Mouse (Mus musculus) erythroblast, embryonic 14.5 days (primary cell): ENCODE measurements around the gene Shisal1. TPM values are rescaled to one million over a fixed set of nuclear protein-coding genes. Genes with fewer than 3 reads are reported as not detected.

Source experiments
- H3K27me3 ChIP-seq: 2 replicates; pipeline ENCODE4 v1.6.1; 2012; ENCODE audit warnings: inconsistent platforms; ENCODE audit not compliant: control insufficient read depth
- H3K36me3 ChIP-seq: 2 replicates; pipeline ENCODE4 v1.6.1; 2012; ENCODE audit warnings: mild to moderate bottlenecking, inconsistent platforms; ENCODE audit not compliant: control insufficient read depth
- H3K4me1 ChIP-seq: 2 replicates; pipeline ENCODE4 v1.6.1; 2012; ENCODE audit warnings: inconsistent platforms; ENCODE audit not compliant: control insufficient read depth
- H3K4me3 ChIP-seq: replicated peaks from 2 replicates; pipeline ENCODE3; 2012; ENCODE audit warnings: moderate library complexity, mild to moderate bottlenecking, inconsistent platforms
- H3K9me3 ChIP-seq: 2 replicates; pipeline ENCODE4 v1.6.1; 2012; ENCODE audit warnings: low read length, inconsistent platforms, mixed read lengths; ENCODE audit not compliant: control insufficient read depth
- GATA1 ChIP-seq: IDR thresholded peaks from 2 replicates; pipeline ENCODE4 v1.6.1; 2012; ENCODE audit warnings: low read length, inconsistent platforms, mixed read lengths
- TAL1 ChIP-seq: IDR thresholded peaks from 3 replicates; pipeline ENCODE4 v1.6.1; 2012; ENCODE audit warnings: low read length, inconsistent platforms, mixed read lengths
- polyA plus RNA-seq: library from polyadenylated mRNA; stranded (reverse); fragments of >175 nt; gene quantifications from 2 replicates; pipeline ENCODE4 v1.2.3, GENCODE M21; 2012

Gene Shisal1
- polyA plus RNA-seq, 1 experiment: not detected

DNA sequence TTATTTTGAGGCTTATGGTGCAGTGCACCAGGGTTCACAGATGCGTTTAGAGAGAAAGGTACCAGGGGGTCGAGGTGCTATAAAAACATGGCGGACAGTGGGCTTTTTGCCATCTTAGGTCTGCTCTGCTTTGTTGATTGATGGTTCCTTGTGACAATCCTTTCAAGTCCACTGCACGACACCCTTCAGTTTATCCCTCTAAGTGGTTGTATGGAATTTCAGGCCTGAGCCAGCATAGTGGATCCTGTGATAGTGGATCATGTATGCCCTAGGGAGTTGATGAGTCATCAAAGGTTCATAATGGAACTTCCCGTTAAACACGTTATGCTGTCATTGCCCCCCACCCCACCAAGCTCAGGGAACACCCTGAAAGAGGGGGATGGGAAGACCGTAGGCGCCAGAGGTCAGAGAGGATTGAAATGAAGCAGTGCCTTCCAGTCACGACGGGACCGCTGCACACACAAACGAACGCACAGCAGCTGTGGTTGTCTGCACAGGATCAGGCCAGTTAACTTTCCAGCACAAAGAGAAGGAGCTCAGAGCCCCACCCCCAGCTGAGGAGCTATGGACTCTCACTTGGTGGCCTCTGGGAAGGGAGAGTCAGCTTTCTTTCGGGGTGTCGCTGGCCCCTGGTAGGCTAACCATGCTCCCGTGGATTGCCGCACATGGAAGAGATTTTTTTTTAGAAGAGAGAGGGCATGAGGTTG, 81.1 kb downstream of the Shisal1 start:
- no peaks in the 10 kb centered on the region for H3K4me1 ChIP-seq
- H3K4me3 ChIP-seq: no peak overlapping the region
- TF ChIP-seq GATA1 (no peak), TAL1 (no peak)
- peaks cover 18% of the 10 kb centered on the region for H3K9me3 ChIP-seq
- no peaks in the 10 kb centered on the region for H3K36me3 ChIP-seq
- H3K27me3 ChIP-seq: no peaks in the 10 kb centered on the region

DNA sequence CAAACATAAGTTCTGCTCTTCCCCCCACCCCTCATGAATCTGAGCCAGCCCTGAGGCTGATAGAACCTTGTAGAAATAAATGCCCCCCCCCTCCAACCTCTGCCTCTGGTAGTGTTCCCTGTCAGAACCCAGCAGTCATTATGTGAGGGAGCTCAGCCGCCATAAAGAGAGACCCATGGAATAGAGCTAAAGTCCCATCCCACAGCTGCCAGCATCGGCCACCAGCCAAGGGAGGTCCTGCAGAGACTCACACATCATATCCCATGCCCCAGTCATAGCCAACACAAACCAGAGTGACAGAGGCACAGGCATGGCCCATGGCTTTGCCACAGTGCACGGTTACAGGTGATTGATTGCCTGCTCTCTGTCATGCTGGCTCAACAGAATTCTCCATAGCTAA, 82.2 kb downstream of the Shisal1 start:
- Histone ChIP-seq H3K9me3 (peaks cover 18% of the 10 kb centered on the region), H3K4me3 (no peak overlapping the region), H3K36me3 (no peaks in the 10 kb centered on the region), H3K27me3 (no peaks in the 10 kb centered on the region), H3K4me1 (no peaks in the 10 kb centered on the region)
- TF ChIP-seq TAL1 (no peak), GATA1 (no peak)

DNA sequence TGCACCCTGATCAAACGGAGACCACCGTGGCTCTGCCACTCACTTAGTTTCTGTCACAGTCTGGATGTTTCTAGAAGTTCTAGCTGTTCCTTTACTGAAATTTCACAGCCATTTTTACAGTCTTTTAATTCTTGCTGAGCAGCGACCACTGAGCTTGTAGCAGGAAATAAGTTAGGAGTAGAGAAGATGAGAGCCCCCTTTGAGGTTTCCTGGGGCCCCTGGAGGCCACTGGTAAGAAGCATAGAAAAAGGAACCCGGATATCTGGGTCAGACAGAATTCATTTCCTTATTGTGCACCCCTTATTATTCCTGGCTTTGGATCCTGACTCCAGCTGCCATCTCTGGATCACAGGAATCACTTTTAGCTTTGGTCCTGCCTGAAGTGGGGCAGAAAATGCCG, 91.8 kb downstream of the Shisal1 start:
- no peaks in the 10 kb centered on the region for H3K4me1 ChIP-seq
- H3K27me3 ChIP-seq: no peaks in the 10 kb centered on the region
- H3K4me3 ChIP-seq: no peak overlapping the region
- TF ChIP-seq TAL1 (no peak), GATA1 (no peak)
- H3K9me3 ChIP-seq: no peaks in the 10 kb centered on the region; the same call in 1 of the 2 replicates
- no peaks in the 10 kb centered on the region for H3K36me3 ChIP-seq

DNA sequence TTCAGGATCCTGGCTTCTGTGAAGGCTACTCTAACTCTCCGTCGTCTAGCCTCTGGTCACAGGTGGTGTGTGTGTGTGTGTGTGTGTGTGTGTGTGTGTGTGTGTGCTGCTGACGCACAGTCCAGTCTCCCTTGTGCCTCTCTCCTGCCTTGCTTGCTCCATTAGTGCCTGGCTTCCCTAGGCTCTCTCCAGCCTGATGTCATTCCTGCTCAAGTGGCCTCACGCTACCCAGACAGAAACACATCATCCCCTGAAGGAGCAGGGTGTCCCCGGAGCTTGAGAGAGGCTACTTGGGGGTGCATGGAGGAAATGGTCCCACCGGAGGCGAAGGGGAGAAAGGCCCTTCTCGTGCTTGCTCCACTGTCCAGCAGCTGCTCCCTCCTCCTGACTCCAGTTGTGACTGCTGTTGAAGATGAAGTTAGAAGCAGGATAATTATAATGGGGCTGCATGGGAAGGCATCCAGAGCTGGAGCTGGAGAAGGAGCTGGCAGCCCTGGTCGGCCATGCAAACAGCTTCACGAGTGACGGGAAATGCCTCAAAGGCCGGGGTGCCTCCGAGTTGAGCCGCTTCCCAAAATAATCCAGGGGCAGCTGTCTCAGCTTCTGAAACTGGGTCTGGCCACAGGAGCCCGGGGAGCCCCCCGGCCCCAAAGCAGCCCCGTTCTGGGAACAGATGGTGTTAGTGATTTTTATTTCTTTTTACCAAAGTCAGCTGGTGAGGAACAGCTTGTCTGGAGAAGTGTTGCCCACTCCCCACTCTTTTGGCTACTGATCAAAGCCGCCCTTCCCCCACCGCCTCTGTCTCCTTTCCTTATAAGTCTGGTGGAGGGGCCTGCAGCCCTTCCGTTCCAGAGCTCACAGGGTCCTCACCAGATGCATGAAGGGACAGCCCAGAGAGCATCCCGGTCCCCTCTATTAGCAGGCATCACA, 94.7 kb downstream of the Shisal1 start:
- Histone ChIP-seq H3K4me3 (no peak overlapping the region), H3K4me1 (no peaks in the 10 kb centered on the region), H3K9me3 (peaks cover 9% of the 10 kb centered on the region), H3K27me3 (no peaks in the 10 kb centered on the region), H3K36me3 (no peaks in the 10 kb centered on the region)
- TF ChIP-seq TAL1 (no peak), GATA1 (no peak)

DNA sequence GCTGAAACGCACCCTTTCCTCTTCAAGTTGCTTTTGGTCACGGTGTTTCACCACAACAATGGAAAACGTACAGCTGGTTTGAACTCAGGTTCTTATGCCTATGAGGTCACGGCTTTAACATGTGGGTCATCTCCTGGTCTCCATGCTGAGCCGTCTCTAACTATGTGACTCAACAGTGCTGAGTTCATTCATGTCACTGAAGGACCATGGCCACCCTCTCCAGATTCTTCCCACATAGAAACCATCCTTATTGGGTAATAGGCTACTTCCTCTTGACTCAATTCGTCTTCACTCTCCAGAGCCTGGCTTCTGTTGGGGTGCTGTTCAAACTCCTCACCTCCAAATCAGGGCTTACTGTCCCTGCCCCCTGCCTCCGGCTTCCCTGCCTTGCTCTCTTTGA, 95.6 kb downstream of the Shisal1 start:
- Histone ChIP-seq H3K4me1 (no peaks in the 10 kb centered on the region), H3K9me3 (peaks cover 9% of the 10 kb centered on the region), H3K27me3 (no peaks in the 10 kb centered on the region), H3K36me3 (no peaks in the 10 kb centered on the region), H3K4me3 (no peak overlapping the region)
- TF ChIP-seq TAL1: no peak
- no peak for TF ChIP-seq GATA1

DNA sequence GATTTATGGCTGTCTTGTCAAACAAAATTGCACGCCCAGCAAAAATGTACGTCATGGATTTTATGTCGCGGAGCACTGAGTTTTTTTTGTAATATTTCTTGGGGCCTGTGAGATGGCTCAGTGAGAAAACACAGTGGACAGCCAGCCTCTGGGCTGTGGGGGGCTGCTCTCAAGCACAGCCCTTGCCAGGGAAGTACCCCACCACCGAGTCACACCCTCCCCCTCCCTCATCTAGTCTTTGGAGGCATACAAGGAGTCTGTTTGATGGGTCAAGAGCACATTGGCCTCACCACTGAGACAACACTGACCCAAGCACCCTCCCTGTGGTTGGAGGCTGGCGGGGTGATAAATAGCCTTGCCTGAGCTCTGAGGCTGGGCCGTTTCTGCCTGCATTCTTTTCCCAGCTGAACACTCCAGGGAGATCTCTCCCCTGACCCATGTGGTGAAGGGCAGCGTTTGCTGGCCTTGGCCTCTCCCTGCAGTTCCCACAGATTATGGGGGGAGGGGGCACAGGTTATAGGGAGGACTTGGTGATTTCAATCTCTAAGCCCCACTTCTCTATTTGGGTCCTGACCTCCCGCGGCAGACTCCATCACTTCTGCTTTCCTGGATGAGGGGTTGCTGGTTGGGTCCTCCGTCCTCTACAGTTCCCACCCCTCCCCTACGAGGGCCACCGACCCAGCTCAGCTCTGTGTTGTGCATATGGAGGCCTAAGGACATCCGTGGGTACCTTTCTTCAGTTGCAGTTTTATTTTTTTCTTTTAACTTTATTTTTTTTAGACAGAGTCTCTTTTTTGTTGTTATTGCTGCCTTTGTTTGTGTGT, 96.8 kb downstream of the Shisal1 start:
- no peaks in the 10 kb centered on the region for H3K4me1 ChIP-seq
- no peaks in the 10 kb centered on the region for H3K36me3 ChIP-seq
- no peak overlapping the region for H3K4me3 ChIP-seq
- no peaks in the 10 kb centered on the region for H3K27me3 ChIP-seq
- TF ChIP-seq GATA1 (no peak), TAL1 (no peak)
- peaks cover 9% of the 10 kb centered on the region for H3K9me3 ChIP-seq

DNA sequence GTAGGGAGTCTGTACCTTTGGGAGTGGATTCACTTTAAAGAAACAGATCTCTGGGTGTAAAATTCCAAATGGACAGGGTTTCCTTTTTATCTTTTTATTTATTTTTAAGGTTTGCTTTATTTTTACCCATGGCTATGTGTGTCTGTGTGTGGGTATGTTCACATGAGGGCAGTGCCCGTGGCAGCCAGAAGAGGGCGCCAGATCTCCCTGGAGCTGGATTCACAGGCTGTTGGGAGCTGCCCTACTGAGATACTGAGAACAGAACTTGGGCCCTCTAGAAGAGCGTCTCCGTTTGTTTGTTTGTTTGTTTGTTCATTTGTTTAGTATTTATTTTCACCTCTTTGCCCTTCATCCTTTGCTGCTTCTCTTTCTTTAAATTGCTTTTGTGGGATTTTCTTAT, 98.1 kb downstream of the Shisal1 start:
- H3K27me3 ChIP-seq: no peaks in the 10 kb centered on the region
- H3K36me3 ChIP-seq: no peaks in the 10 kb centered on the region
- no peaks in the 10 kb centered on the region for H3K4me1 ChIP-seq
- H3K4me3 ChIP-seq: no peak overlapping the region
- H3K9me3 ChIP-seq: peaks cover 9% of the 10 kb centered on the region
- TF ChIP-seq GATA1 (no peak), TAL1 (no peak)

DNA sequence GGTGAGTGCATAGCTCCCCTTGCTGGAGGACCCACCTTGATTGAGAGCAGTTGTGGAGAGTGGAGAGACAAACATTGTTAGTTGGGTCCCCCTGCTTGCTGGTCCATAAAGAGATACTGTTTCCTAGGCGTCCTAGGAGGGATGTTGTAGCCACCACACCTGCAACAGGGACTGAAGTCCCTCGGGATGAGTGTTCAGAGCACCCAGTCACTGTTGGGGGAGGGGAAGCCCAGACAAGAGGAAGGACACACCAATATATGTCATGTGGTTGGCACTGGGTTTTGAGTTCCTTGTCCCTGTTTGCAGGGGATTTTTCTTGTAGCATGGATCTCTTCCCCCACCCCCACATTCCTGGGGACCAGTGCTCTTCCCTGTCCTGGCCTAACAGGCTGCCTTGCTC, 106.0 kb downstream of the Shisal1 start:
- Histone ChIP-seq H3K9me3 (no peaks in the 10 kb centered on the region), H3K36me3 (no peaks in the 10 kb centered on the region), H3K4me3 (no peak overlapping the region), H3K27me3 (no peaks in the 10 kb centered on the region), H3K4me1 (no peaks in the 10 kb centered on the region)
- TF ChIP-seq TAL1: no peak
- no peak for TF ChIP-seq GATA1
